Mouse (Mus musculus) ZHBTc4 (cell line): Measurements from ENCODE around the gene Slc24a2.

Source experiments
- DNase-seq: peaks from one replicate; pipeline ENCODE4 v3.0.0-alpha.2; 2011; ENCODE audit warnings: low read depth, low spot score

The Slc24a2 gene

GRCm38 (mm10) chr4:86957576-86958411 lies 272.5 kb downstream of the Slc24a2 start:
- DNase-seq = peak; percentile 82

- DNase-seq = no peak
These were observed 274.8 kb downstream of the Slc24a2 start for GRCm38 (mm10) chr4:86955448-86955847.

- peak; percentile 35 for DNase-seq
These were observed 276.8 kb downstream of the Slc24a2 start for GRCm38 (mm10) chr4:86953519-86953918.

- DNase-seq = no peak
These were observed 281.5 kb downstream of the Slc24a2 start for GRCm38 (mm10) chr4:86948794-86949193.

GRCm38 (mm10) chr4:86943296-86943695 lies 287.0 kb downstream of the Slc24a2 start:
- peak; percentile 71 for DNase-seq

- no peak for DNase-seq
These were observed 287.6 kb downstream of the Slc24a2 start for GRCm38 (mm10) chr4:86942656-86943055.

GRCm38 (mm10) chr4:86936706-86937105 lies 293.6 kb downstream of the Slc24a2 start:
- DNase-seq = no peak

- no peak for DNase-seq
These were observed 294.1 kb downstream of the Slc24a2 start for GRCm38 (mm10) chr4:86936217-86936616.
